Mouse (Mus musculus) megakaryocyte, embryonic 14.5 days (primary cell): Measurements from ENCODE around the gene Gm37240. TPM values are rescaled to one million over a fixed set of nuclear protein-coding genes. Genes with fewer than 3 reads are reported as not detected.

Experiments
- H3K27me3 ChIP-seq: replicated peaks from 2 replicates; pipeline ENCODE3; 2012; ENCODE audit warnings: inconsistent platforms
- H3K36me3 ChIP-seq: replicated peaks from 2 replicates; pipeline ENCODE3; 2012; ENCODE audit warnings: low read length, inconsistent platforms, mixed read lengths
- H3K4me1 ChIP-seq: 2 replicates; pipeline ENCODE4 v1.6.1; 2012; ENCODE audit warnings: inconsistent platforms
- H3K4me3 ChIP-seq: replicated peaks from 2 replicates; pipeline ENCODE3; 2012; ENCODE audit warnings: moderate library complexity, mild to moderate bottlenecking, inconsistent platforms
- H3K9me3 ChIP-seq: 2 replicates; pipeline ENCODE4 v1.6.1; 2012; ENCODE audit warnings: inconsistent platforms
- FLI1 ChIP-seq: IDR thresholded peaks from 2 replicates; pipeline ENCODE4 v1.6.1; 2012; ENCODE audit warnings: low read length, inconsistent platforms, mixed read lengths
- GATA1 ChIP-seq: IDR thresholded peaks from 3 replicates; pipeline ENCODE4 v1.6.1; 2012; ENCODE audit warnings: mixed read lengths, low read length, inconsistent platforms, borderline replicate concordance
- polyA plus RNA-seq: library from polyadenylated mRNA; stranded (reverse); fragments of >175 nt; gene quantifications from 2 replicates; pipeline ENCODE4 v1.2.3, GENCODE M21; 2012; ENCODE audit warnings: low replicate concordance; ENCODE audit not compliant: insufficient read depth

Gene Gm37240
- polyA plus RNA-seq, 1 experiment = not detected

DNA sequence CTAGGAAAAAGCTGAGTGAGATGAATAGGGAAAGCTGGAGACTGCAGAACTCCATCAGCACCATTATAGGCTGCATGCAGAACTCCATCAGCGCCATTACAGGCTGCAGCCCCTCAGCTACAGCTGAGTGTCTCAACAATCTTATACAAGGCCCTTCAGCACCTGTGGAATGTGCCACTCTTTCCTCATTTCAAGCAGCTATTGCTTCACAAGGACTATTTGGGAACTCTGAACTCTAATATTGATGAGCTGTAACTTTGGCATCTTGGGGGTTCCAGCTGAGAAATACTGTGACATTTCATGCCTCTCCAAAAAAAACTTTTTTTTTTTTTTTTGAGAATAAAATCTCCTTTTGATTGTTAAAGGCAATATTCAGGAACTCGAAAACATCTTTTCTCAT, 615.8 kb downstream of the Gm37240 start:
- Histone ChIP-seq H3K36me3 (no peaks in the 10 kb centered on the region), H3K4me3 (no peak overlapping the region), H3K9me3 (no peaks in the 10 kb centered on the region), H3K4me1 (no peaks in the 10 kb centered on the region), H3K27me3 (peaks cover 3% of the 10 kb centered on the region)
- TF ChIP-seq GATA1 (no peak), FLI1 (no peak)

DNA sequence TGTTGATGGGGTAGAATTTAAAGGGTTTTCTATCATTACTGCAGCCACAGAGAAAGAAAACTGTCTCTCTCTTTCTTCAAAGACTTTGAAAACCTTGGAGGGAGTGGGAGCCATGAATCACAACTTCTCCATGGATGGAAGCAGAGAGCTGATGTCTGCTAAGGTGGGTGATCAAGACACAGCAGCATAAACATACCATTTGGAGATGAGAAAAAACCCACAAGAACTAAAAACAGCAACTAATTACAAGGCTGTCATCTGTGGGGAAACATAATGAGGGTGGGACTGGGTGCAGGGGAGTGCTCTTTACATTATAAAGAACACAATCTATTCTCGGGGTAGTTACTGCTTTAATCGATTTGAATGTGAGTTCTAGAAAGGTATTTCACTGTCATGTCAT, 622.4 kb downstream of the Gm37240 start:
- Histone ChIP-seq H3K9me3 (no peaks in the 10 kb centered on the region), H3K27me3 (no peaks in the 10 kb centered on the region), H3K4me3 (no peak overlapping the region), H3K36me3 (no peaks in the 10 kb centered on the region), H3K4me1 (no peaks in the 10 kb centered on the region)
- TF ChIP-seq GATA1 = no peak

DNA sequence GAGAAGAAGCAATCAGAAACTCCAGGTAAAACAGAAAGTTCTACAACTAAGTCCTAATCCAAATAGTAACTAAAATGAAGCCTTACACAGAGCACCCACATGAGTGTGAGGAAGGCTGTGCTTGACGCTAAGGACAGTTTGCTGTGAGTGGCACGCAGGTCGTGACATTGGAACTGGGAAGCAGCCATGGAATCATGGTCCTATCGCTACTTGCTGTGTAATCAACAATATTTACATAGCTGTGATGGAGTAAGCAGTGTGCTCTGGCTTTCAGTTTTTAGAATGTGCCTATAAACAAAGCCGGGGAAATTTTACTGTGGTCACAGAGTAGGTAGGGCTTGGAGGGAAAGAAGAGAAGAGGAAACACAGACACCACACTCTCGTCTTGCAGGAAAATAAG, 622.8 kb downstream of the Gm37240 start:
- TF ChIP-seq GATA1 (no peak), FLI1 (no peak)
- H3K4me3 ChIP-seq = peak overlapping the region; percentile 20
- H3K4me1 ChIP-seq = no peaks in the 10 kb centered on the region
- no peaks in the 10 kb centered on the region for H3K27me3 ChIP-seq
- H3K36me3 ChIP-seq = no peaks in the 10 kb centered on the region
- no peaks in the 10 kb centered on the region for H3K9me3 ChIP-seq

DNA sequence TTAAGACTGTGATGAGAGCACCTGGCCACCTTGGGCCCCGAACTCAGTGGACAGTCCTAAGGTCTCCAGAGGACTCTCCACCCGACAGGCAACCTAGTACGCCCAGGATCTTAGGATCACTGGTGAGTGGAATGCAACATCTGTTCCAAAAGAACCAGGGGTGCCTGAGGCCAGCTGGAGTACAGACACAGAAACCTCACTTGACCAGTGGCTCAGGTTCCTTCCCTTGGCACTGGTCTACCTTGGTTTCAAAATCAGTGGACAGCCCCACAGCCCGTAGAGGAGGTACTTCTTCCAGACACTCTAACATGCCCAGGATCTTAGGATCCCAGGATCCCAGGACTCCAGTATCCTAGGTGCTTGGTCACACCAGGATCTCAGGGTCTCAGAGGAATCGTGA, 632.8 kb downstream of the Gm37240 start:
- no peak for TF ChIP-seq GATA1
- no peak for TF ChIP-seq FLI1
- Histone ChIP-seq H3K27me3 (no peaks in the 10 kb centered on the region), H3K4me1 (no peaks in the 10 kb centered on the region), H3K9me3 (no peaks in the 10 kb centered on the region), H3K36me3 (no peaks in the 10 kb centered on the region), H3K4me3 (no peak overlapping the region)

DNA sequence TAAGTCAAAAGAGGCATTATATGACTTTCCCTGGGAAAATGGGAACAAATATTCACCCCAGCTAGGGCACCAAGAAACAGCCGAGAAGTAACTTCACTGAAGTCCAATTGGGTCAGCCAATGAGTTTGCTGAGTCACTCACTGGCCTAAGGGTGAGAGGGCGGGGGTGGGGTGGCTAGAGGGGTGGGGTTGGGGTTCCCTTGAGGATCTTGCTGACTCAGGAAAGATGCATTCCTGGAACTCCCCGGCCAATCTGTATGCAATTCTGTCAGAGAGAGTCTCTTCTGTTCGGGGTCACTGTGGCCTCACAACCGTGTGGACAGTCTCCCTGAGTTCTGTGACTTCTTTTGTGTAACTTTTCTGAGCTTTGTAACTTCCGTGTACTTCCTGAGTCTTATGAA, 635.7 kb downstream of the Gm37240 start:
- no peak for TF ChIP-seq GATA1
- no peak for TF ChIP-seq FLI1
- no peaks in the 10 kb centered on the region for H3K27me3 ChIP-seq
- H3K4me1 ChIP-seq = no peaks in the 10 kb centered on the region
- no peak overlapping the region for H3K4me3 ChIP-seq
- no peaks in the 10 kb centered on the region for H3K36me3 ChIP-seq
- H3K9me3 ChIP-seq = no peaks in the 10 kb centered on the region

DNA sequence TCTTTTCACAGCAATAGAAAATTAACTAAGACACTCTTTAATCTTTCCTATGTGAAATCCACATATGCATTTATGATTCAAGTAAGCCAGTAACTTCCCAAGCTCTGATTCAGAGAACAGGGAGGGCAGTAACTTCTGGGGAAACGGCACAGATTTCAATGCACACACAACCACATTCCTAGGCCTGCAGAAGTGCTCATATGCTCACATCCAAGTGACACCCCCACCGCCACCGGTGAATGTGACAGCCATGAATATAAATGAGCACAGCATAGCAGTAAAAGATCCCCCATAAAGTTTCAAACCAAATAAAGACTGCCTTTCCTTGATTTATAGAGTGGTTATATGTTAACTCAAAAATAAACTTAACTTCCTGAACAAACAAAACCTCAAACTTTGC, 641.2 kb downstream of the Gm37240 start:
- no peaks in the 10 kb centered on the region for H3K36me3 ChIP-seq
- H3K4me3 ChIP-seq = no peak overlapping the region
- no peaks in the 10 kb centered on the region; the same call in 1 of the 2 replicates for H3K4me1 ChIP-seq
- TF ChIP-seq FLI1 (no peak), GATA1 (no peak)
- no peaks in the 10 kb centered on the region for H3K27me3 ChIP-seq
- H3K9me3 ChIP-seq = peaks cover 10% of the 10 kb centered on the region; the same call in 1 of the 2 replicates

DNA sequence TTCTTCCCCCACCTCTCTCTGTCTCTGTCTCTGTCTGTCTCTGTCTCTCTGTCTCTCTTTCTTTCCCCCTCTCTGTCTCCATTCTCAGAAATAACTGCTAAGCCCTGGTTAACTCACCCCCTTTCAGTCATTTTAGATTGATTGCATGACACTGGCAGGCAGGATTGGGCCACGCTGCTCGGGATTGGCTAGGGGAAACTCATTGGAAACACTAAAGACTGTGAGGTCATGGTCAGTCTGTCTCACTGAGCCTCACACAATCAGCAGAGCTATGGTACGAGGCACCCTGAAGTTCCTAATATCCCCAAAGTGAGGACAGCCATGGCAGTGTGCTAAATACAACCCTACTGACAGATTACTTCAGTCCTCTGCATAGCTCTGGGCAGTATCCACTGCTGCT, 650.8 kb downstream of the Gm37240 start:
- peaks cover 7% of the 10 kb centered on the region; the same call in 1 of the 2 replicates for H3K9me3 ChIP-seq
- peaks cover 4% of the 10 kb centered on the region for H3K27me3 ChIP-seq
- no peaks in the 10 kb centered on the region for H3K36me3 ChIP-seq
- H3K4me3 ChIP-seq = no peak overlapping the region
- no peaks in the 10 kb centered on the region for H3K4me1 ChIP-seq
- no peak for TF ChIP-seq GATA1
- no peak for TF ChIP-seq FLI1

DNA sequence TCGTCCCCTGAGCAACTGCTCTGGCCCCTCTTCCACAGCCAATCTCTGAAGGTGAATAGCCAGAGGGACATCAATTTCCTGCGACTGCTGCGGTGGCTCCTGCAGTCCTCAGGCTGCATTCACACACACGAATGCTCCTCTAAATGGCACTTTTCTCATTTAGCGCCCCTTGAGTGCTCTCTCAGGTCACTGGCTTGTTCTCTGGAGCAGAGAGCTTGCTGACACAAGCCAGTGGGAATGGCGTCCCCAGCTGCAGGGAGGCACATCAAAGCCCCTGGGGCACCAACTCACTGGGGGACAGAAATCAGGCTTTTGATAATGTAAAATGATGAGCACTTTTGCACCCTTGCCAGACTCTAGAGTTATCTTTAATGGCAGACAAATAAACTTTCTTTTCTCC, 654.5 kb downstream of the Gm37240 start:
- H3K4me1 ChIP-seq = no peaks in the 10 kb centered on the region
- peaks cover 2% of the 10 kb centered on the region for H3K27me3 ChIP-seq
- H3K36me3 ChIP-seq = no peaks in the 10 kb centered on the region
- no peak overlapping the region for H3K4me3 ChIP-seq
- no peak for TF ChIP-seq GATA1
- TF ChIP-seq FLI1 = no peak
- peaks cover 8% of the 10 kb centered on the region for H3K9me3 ChIP-seq

DNA sequence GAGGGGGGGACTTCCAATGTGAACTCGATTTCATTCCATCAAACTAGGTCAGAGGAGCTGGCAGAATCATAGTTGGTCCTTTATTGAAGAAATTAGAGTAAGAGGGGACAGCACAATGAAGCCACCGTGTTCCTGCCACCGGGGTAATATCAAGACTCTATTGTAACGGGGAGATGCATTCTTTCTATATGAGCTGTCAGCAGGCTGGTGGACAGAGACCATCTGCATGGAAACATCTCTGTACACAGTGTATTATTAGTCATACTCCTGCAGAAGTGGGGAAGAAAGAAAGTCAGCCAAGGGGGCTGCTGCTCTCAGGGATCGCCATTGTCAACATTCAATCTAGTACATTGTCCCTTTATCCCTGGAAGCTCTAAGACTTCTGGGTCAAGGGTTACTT, 665.3 kb downstream of the Gm37240 start:
- no peak overlapping the region for H3K4me3 ChIP-seq
- H3K4me1 ChIP-seq = no peaks in the 10 kb centered on the region
- peaks cover 5% of the 10 kb centered on the region for H3K27me3 ChIP-seq
- TF ChIP-seq GATA1 = no peak
- TF ChIP-seq FLI1 = no peak
- no peaks in the 10 kb centered on the region for H3K9me3 ChIP-seq
- no peaks in the 10 kb centered on the region for H3K36me3 ChIP-seq

DNA sequence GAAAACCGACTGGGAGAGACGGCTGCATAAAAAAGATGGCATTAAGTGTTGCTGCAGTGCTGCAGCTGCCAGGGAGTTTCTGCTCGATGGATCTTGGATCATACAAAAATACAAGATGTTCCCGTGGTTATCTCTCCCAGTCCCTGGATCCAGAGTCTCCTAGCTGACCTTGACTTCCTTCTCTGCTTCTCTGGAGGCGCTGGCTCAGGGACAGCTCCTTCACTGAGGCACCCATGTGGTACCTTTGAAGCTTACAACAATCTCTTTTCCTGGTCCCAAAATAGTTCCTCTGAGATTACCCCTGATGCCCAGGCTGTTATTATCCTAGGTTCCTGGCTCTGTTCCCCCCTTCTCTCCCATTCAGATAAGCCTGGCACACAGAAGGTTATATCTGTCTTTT, 672.4 kb downstream of the Gm37240 start:
- Histone ChIP-seq H3K4me3 (no peak overlapping the region), H3K9me3 (no peaks in the 10 kb centered on the region), H3K4me1 (no peaks in the 10 kb centered on the region), H3K27me3 (peaks cover 30% of the 10 kb centered on the region), H3K36me3 (no peaks in the 10 kb centered on the region)
- TF ChIP-seq GATA1 (no peak), FLI1 (no peak)

DNA sequence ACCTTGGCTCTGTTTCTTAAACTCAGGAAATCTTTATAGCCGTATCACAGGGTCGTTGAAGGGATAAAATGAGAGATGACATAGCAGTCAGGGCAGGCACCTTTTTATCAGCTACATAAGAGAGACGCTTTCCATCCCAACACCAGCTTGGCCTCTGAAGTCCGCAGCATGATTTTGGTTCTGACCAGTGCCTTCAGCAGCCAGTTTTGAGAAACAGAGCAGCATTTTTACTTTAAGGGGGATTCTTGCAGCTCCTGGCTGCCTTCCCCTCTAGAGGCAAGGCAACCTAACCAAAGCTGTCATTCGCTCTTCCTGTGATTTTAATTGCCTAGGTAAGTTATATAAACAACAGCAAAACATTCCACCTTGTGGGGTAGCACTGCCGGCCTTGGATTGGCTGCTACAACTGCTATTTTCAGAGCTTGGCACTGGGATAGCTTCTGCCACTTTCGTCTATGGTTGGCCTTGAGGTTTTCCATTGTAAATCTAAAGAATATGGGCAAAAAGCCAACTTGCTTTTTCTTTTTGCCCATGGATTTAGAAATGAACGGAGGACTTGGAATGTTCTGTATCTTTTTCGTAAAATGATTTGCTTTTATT, 674.5 kb downstream of the Gm37240 start:
- Histone ChIP-seq H3K9me3 (no peaks in the 10 kb centered on the region), H3K4me1 (no peaks in the 10 kb centered on the region), H3K36me3 (no peaks in the 10 kb centered on the region), H3K4me3 (no peak overlapping the region), H3K27me3 (peaks cover 31% of the 10 kb centered on the region)
- TF ChIP-seq GATA1 = no peak
- TF ChIP-seq FLI1 = no peak
